Comparison of ENCODE assay signal across 8 mouse cellular contexts in the genomic region with DNA sequence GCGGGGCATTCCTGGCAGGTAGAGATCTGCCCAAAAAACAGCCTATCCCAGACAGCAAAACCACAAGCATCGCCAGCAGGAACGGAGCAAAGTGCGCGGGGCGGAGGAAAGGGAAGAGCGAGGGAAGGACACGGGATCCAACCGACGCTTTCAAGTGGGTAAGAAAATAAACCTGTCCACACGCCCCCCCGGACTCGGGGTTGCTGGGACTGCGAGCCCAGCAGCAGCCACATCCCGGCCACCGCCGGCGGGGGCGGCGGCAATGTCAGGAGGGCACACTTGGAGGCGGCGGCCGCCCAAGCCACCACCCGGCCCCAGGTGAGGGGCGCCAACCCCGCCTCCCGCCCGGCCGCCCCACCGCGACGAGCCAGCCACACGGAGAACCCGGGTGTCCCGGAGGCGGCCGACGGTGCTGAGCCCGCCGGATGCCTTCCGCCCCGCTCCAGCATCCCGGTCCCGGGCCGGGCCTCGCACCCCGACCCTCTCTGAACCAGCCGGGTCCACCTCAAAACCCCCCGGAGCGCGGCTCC. TPM values are rescaled to one million over a fixed set of nuclear protein-coding genes. Genes with fewer than 3 reads are reported as not detected.
DNase-seq lines count a peak whose midpoint lies in the region; ATAC-seq lines count a peak whose summit lies in the region.

No protein-coding gene starts in this region.

- no peaks in the 10 kb centered on the region for H3K27me3 ChIP-seq in heart, embryonic 13.5 days (replicated peaks)
- H3K27me3 ChIP-seq in neural tube, embryonic 15.5 days (replicated peaks): no peaks in the 10 kb centered on the region

- peaks cover 20% of the 10 kb centered on the region for H3K4me1 ChIP-seq in heart, embryonic 13.5 days
- H3K4me1 ChIP-seq in neural tube, embryonic 15.5 days: peaks cover 12% of the 10 kb centered on the region

- DNase-seq in CD4-positive helper T cell, adult 2 months (ENCODE audit: low read depth, low spot score): peak; percentile 67
- DNase-seq in MEL-GATA-1-ER (ENCODE audit: extremely low read depth, low read depth): peak; percentile 35
- peak; percentile 20 for DNase-seq in embryo, embryonic 11.5 days (ENCODE audit: low read depth, low spot score)
- DNase-seq in kidney, postnatal 25 days: peak; percentile 70 to 87
- DNase-seq in lung, adult 18-20 months: peak; percentile 47 to 49
- DNase-seq in thymus, postnatal 14 days: no peak

- no peaks in the 10 kb centered on the region for H3K9me3 ChIP-seq in heart, embryonic 13.5 days
- H3K9me3 ChIP-seq in neural tube, embryonic 15.5 days (replicated peaks): no peaks in the 10 kb centered on the region

- H3K4me2 ChIP-seq in heart, embryonic 13.5 days: peak overlapping the region; percentile 88
- peak overlapping the region; percentile 98 for H3K4me2 ChIP-seq in neural tube, embryonic 15.5 days

- peak overlapping the region; percentile 92 for H3K27ac ChIP-seq in heart, embryonic 13.5 days (replicated peaks)
- peak overlapping the region; percentile 7; the same call in 1 of the 2 replicates for H3K27ac ChIP-seq in neural tube, embryonic 15.5 days (replicated peaks)

- peak overlapping the region; percentile 96 for H3K9ac ChIP-seq in heart, embryonic 13.5 days
- peak overlapping the region; percentile 83 for H3K9ac ChIP-seq in neural tube, embryonic 15.5 days (replicated peaks)

- no peaks in the 10 kb centered on the region for H3K36me3 ChIP-seq in heart, embryonic 13.5 days
- no peaks in the 10 kb centered on the region for H3K36me3 ChIP-seq in neural tube, embryonic 15.5 days

- ATAC-seq in heart, embryonic 13.5 days (ENCODE audit: extremely low read depth, insufficient number of reproducible peaks, low FRiP score, low TSS enrichment): peak; percentile 63
- ATAC-seq in neural tube, embryonic 15.5 days (ENCODE audit: low FRiP score): peak; percentile 85

- WGBS in heart, embryonic 13.5 days: under 1% methylated on average over 50 of the region's 51 CpGs
- under 1% methylated on average over 50 of the region's 51 CpGs for WGBS in neural tube, embryonic 15.5 days

- H3K4me3 ChIP-seq in heart, embryonic 13.5 days: peak overlapping the region; percentile 98
- peak overlapping the region; percentile 92 for H3K4me3 ChIP-seq in neural tube, embryonic 15.5 days (replicated peaks)

RNA-seq across cellular contexts. Expression of gene Rabgap1l, which starts 0.8 kb away (rescaled TPM):
- 63.6 and 73.2 TPM in 2 replicates for polyA plus RNA-seq in heart, embryonic 13.5 days (2015; fragmentation: Nextera tagmentation; extraction: Ambion mirVana)
- polyA plus RNA-seq in neural tube, embryonic 15.5 days (2015; fragmentation: Nextera tagmentation; extraction: Ambion mirVana): 31.3 and 32.4 TPM in 2 replicates
